Mouse (Mus musculus): Measurements from ENCODE around the gene Lrrc3b.

- TF ChIP-seq POLR2A (IDR thresholded peaks at IDR 0.05; ENCODE audit: low read depth, low read length) (no peak), CTCF (IDR thresholded peaks at IDR 0.05; ENCODE audit: extremely low read depth, insufficient read depth, insufficient read length, insufficient replicate concordance) (no peak)
Measured at GRCm38 (mm10) chr14:15365045-15365444, 73.7 kb downstream of the Lrrc3b start.

Measured in spleen, adult 2 months (tissue).